Comparison of ENCODE assay signal across 8 mouse cellular contexts in the genomic region with DNA sequence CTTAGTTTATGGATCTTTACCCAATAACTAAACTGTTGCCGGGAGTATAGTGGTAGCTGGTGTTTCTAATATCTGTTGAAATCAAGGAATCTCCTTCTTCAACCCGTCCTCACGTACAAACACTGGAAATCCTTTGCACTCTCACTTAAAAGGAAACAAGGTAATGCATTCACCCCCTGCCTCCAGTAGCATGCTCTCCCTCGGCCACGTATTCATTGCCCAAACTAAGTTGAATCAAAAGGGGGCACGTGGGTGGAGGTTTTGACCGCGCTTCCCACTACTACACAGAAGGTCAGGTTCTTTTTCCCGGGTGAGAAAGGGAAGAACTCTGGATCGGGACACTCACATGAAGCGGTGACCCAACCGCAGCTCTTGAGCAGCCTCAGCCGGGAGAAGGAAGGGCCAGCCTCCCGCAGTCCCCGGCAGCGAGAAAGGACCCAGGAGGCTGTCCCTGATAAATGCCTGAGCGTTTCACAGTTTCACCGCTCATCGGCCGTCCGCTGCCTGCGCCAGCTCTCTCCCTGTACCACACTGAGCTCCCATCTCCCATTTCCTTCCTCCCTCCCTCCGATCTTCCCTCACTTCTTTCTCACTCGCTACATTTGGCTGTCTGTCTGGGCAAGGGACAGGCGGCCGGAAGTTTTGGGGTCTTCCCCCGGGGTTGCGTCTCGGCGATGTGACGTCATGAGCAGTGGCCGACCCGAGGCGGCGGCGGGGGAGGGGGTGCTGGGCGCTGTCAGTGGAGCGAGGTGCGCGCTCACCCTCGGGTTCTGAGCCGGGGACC. TPM values are rescaled to one million over a fixed set of nuclear protein-coding genes. Genes with fewer than 3 reads are reported as not detected.
DNase-seq lines count a peak whose midpoint lies in the region; ATAC-seq and TF ChIP-seq lines count a peak whose summit lies in the region.

A gene (plus strand): TSS at position 698 of the 784 bp plus-strand sequence.

- POLR2A ChIA-PET in Patski (lab: Charles Lee), result interaction anchor here (0.9 to 1.2 kb wide), 3 partner anchors 17 to 627 kb away, joined by 3 read pairs; no protein-coding TSS in a partner anchor

- H3K9ac ChIP-seq in hindbrain, embryonic 13.5 days, result peak within 1 kb of the TSS; percentile 86

- peaks cover 9% of the 10 kb centered on the region for H3K36me3 ChIP-seq in hindbrain, embryonic 13.5 days

- peak; percentile 87 for DNase-seq in Patski (ENCODE audit: low read depth, low spot score)
- peak; percentile 95 for DNase-seq in cerebellum, postnatal 14 days
- DNase-seq in frontal cortex, postnatal 14 days (ENCODE audit: low spot score in 2 of 2), result peak; percentile 90 to 93
- peak; percentile 93 to 96 for DNase-seq in layer of hippocampus, postnatal 25 days (ENCODE audit: extremely low spot score in 1 of 2, low spot score in 1 of 2)
- peak; percentile 93 for DNase-seq in lung, postnatal 25 days (ENCODE audit: low spot score)
- peak; percentile 94 for DNase-seq in retina, embryonic 14.5 days (ENCODE audit: low spot score)
- peak; percentile 95 for DNase-seq in thymus, postnatal 4 days

- H3K4me2 ChIP-seq in hindbrain, embryonic 13.5 days, result peak within 1 kb of the TSS; percentile 69

- peak; percentile 98 for ATAC-seq in Patski
- peak; percentile 98 for ATAC-seq in hindbrain, embryonic 13.5 days (ENCODE audit: low FRiP score)

- peak within 1 kb of the TSS; percentile 90 for H3K27ac ChIP-seq in hindbrain, embryonic 13.5 days

- H3K9me3 ChIP-seq in hindbrain, embryonic 13.5 days, result no peaks in the 10 kb centered on the region

- H3K4me3 ChIP-seq in hindbrain, embryonic 13.5 days, result peak within 1 kb of the TSS; percentile 83

- peaks cover 18% of the 10 kb centered on the region for H3K4me1 ChIP-seq in hindbrain, embryonic 13.5 days (replicated peaks)

- in situ Hi-C loops in Patski (cut with MboI; ENCODE audit: low pct_unique_long_range_greater_than_20kb), result no loop called here

- 1% methylated on average over 40 of the region's 42 CpGs for WGBS in hindbrain, embryonic 13.5 days

- H3K27me3 ChIP-seq in Patski, result no peaks in the 10 kb centered on the region
- H3K27me3 ChIP-seq in hindbrain, embryonic 13.5 days, result no peaks in the 10 kb centered on the region

- CTCF ChIA-PET in Patski (lab: Charles Lee), result interaction anchor here (2.0 to 2.3 kb wide), 2 partner anchors 10 to 18 kb away, joined by 5 to 6 read pairs; no protein-coding TSS in a partner anchor

- no peak for TF ChIP-seq CTCF in Patski (IDR thresholded peaks at IDR 0.05)

RNA-seq across cellular contexts. Expression of the gene that starts here (rescaled TPM):
- polyA plus RNA-seq in Patski (2021), result 12.8 TPM
- polyA plus RNA-seq in hindbrain, embryonic 13.5 days (2015; fragmentation: Nextera tagmentation; extraction: Ambion mirVana), result 33.3 and 37.2 TPM in 2 replicates
- 10 to 100 TPM; 33.7 to 35.2 TPM for total RNA-seq in layer of hippocampus, postnatal 25 days (2021)

Comparison
In these comparisons a context has a peak if more than half of its experiments do, and no peak if none do; other contexts are left out.
1. Peak in every context shown above with its lines: DNase-seq, ATAC-seq, H3K4me3 ChIP-seq and H3K27ac ChIP-seq.